Mouse (Mus musculus) myocyte (in vitro differentiated cells): ENCODE data around the gene Xrra1.

ENCODE experiments used
- E2F4 ChIP-seq: IDR thresholded peaks from one replicate; pipeline ENCODE4 v1.6.1; 2011; ENCODE audit warnings: mild to moderate bottlenecking, control low read depth, moderate library complexity; ENCODE audit not compliant: insufficient read depth
- POLR2A ChIP-seq: IDR thresholded peaks from one replicate; pipeline ENCODE4 v1.6.1; 2011; ENCODE audit warnings: low read depth, mild to moderate bottlenecking, control low read depth, moderate library complexity; ENCODE audit not compliant: insufficient read length
- USF1 ChIP-seq: IDR thresholded peaks from one replicate; pipeline ENCODE4 v1.6.1; 2011; ENCODE audit warnings: low read depth, mild to moderate bottlenecking, control low read depth, moderate library complexity

- no peak for TF ChIP-seq POLR2A
- TF ChIP-seq USF1: no peak
- TF ChIP-seq E2F4: no peak
These were observed 47.3 kb upstream of the Xrra1 start for GRCm38 (mm10) chr7:99811661-99812060.
